Mouse (Mus musculus) hindbrain, embryonic 11.5 days (tissue): ENCODE results near the gene Sgtb. TPM values are rescaled to one million over a fixed set of nuclear protein-coding genes. Genes with fewer than 3 reads are reported as not detected.

Source experiments
- ATAC-seq: fragments of 200-750 bp; cut with Nextera tagmentation; 2 replicates; pipeline ENCODE4 v1.8.0; 2017; ENCODE audit warnings: mild to moderate bottlenecking, moderate TSS enrichment, moderate library complexity; ENCODE audit not compliant: low FRiP score
- DNase-seq: peaks from one replicate; pipeline ENCODE4 v3.0.0-alpha.2; 2015; ENCODE audit warnings: low spot score
- H3K27ac ChIP-seq: fragments of 300-500 bp; sonication (generic); 2 replicates; pipeline ENCODE4 v1.5.1; 2014; ENCODE audit warnings: mild to moderate bottlenecking, low read depth, low read length
- H3K27me3 ChIP-seq: fragments of 300-500 bp; sonication (generic); 2 replicates; pipeline ENCODE4 v1.6.1; 2014; ENCODE audit warnings: mild to moderate bottlenecking, low read length, moderate library complexity, mixed read lengths; ENCODE audit not compliant: control insufficient read depth, insufficient read depth
- H3K36me3 ChIP-seq: fragments of 300-500 bp; sonication (generic); 2 replicates; pipeline ENCODE4 v1.6.1; 2014; ENCODE audit warnings: mild to moderate bottlenecking, low read length, moderate library complexity, mixed read lengths; ENCODE audit not compliant: control insufficient read depth, insufficient read depth
- H3K4me1 ChIP-seq: fragments of 300-500 bp; sonication (generic); replicated peaks from 2 replicates; pipeline ENCODE4 v1.6.1; 2014; ENCODE audit warnings: low read length, mixed read lengths; ENCODE audit not compliant: control insufficient read depth, insufficient read depth
- H3K4me2 ChIP-seq: fragments of 300-500 bp; sonication (generic); replicated peaks from 2 replicates; pipeline ENCODE4 v1.6.1; 2014; ENCODE audit warnings: mild to moderate bottlenecking, low read depth, low read length
- H3K4me3 ChIP-seq: fragments of 300-500 bp; sonication (generic); 2 replicates; pipeline ENCODE4 v1.5.1; 2014; ENCODE audit warnings: low read depth, low read length
- H3K9ac ChIP-seq: fragments of 300-500 bp; sonication (generic); 2 replicates; pipeline ENCODE4 v1.6.1; 2014; ENCODE audit warnings: low read depth, low read length
- H3K9me3 ChIP-seq: fragments of 300-500 bp; sonication (generic); 2 replicates; pipeline ENCODE4 v1.6.1; 2016; ENCODE audit warnings: low read length; ENCODE audit not compliant: control insufficient read depth
- WGBS: fragments of 180-500 bp; shearing (Covaris S2); extraction: QIAGEN DNeasy Blood & Tissue Kit; methylation state at CpG from one replicate; pipeline ENCODE4 v1.1.7; 2014; 5-methylcytosine and 5-hydroxymethylcytosine counted together
- polyA plus RNA-seq: library from polyadenylated mRNA; unstranded; fragments of >200 nt; fragmentation: Nextera tagmentation; extraction: Ambion mirVana; gene quantifications from 2 replicates; pipeline ENCODE4 v1.2.1, GENCODE M21; 2014

The Sgtb gene
- 27.6 and 27.9 TPM in 2 replicates for polyA plus RNA-seq

DNA sequence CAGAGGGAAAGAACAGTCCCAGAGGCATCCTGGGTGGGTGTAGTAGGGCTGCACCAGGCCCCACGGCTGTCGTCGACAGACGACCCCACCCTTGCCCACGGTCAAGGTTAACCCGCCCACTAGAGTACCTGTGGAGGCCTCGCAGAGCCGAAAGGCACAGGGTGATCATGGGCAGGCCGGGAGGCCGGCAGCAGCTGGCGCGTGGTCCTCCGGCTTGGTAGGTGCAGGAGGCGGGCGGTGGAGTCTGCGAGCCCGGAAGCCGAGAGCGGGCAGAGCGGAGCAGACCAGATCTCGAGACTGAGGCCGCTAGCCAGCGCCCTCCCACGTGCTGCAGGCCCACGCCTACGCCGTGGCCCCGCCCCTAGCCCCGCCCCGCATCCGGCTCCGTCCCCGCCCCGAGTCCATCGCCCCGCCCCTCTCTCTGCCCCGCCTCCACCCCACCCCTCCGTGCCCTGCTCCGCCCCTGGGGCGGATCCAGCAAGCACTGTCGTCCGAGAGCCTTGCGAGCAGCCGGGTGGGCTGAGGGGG, at the start of gene Sgtb, which contains the start of gene Nln:
Gene Sgtb (plus strand): TSS at position 454 of the 528 bp plus-strand sequence.
Gene Nln (minus strand): TSS at position 327 of the 528 bp plus-strand sequence.
- WGBS, result 5% methylated on average over 13 of the region's 44 CpGs

GRCm38 (mm10) chr13:104060231-104060630, 49.3 kb upstream of the Sgtb start:
- DNase-seq (no peak), ATAC-seq (no peak)
- 94% methylated on average over 1 of the region's 1 CpGs for WGBS
- H3K27ac ChIP-seq, result no peak overlapping the region
- H3K4me1 ChIP-seq, result no peaks in the 10 kb centered on the region
- H3K9me3 ChIP-seq, result no peaks in the 10 kb centered on the region
- H3K4me2 ChIP-seq, result no peak overlapping the region
- no peak overlapping the region for H3K9ac ChIP-seq
- no peak overlapping the region for H3K4me3 ChIP-seq
- H3K36me3 ChIP-seq, result no peaks in the 10 kb centered on the region
- no peaks in the 10 kb centered on the region for H3K27me3 ChIP-seq

More for the DNA sequence above, at the start of gene Sgtb, which contains the start of gene Nln:
- Histone ChIP-seq H3K27ac (peak within 1 kb of the TSS; percentile 65; the same call in 1 of the 2 replicates), H3K27me3 (no peaks in the 10 kb centered on the region), H3K4me1 (0 out of 2 replicates have a peak, but pooled peaks cover 2% of the 10 kb centered on the region), H3K4me3 (peak within 1 kb of the TSS; percentile 78), H3K9ac (peak within 1 kb of the TSS; percentile 78), H3K36me3 (no peaks in the 10 kb centered on the region), H3K4me2 (peak within 1 kb of the TSS; percentile 93), H3K9me3 (no peaks in the 10 kb centered on the region)
- ATAC-seq (peak; percentile 97), DNase-seq (peak; percentile 91)

DNA sequence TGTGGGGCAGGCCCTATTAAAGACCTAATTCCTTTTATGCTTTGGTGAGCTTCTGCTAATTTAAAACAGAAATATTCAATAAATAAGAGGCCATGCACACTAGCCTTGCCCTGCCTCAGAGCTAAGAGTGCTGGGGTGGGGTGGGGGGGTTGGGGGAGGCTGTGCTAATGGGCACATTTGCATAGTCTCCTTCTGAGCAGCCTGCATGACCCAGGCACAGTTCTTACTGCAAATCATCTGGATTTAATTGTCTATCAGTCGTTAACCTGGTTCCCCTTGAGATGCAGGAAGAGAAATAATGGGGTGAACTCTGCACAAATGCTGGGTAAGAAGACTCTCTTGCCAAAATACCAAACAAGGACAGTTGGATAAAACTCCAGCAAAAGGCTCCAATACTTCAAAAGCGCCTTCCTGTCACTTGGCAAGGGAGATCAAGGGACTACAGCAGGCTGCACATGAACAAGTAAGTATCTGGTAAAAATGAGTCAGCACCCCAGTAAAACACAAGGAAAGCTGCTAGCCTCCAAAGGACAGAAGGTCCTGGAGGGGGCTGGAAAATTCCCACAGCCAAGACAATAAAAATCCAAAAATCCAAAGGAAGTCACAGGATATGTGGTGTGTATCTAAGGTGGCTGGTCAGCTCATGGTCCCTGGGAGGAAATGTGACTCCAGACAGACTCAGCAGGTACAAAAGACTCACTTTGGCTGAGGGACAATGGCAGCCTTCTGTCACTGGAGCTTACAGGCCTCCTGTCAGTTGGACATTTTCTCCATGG, 47.4 kb upstream of the Sgtb start:
- no peak overlapping the region for H3K4me3 ChIP-seq

GRCm38 (mm10) chr13:104063061-104063460, 46.5 kb upstream of the Sgtb start:
- Histone ChIP-seq H3K4me3 (no peak overlapping the region), H3K9me3 (no peaks in the 10 kb centered on the region), H3K4me1 (no peaks in the 10 kb centered on the region), H3K4me2 (no peak overlapping the region), H3K27me3 (no peaks in the 10 kb centered on the region), H3K36me3 (no peaks in the 10 kb centered on the region), H3K27ac (no peak overlapping the region), H3K9ac (no peak overlapping the region)
- DNase-seq, result no peak
- 85% methylated on average over 9 of the region's 9 CpGs for WGBS
- ATAC-seq, result no peak

More for the DNA sequence above, 47.4 kb upstream of the Sgtb start:
- Histone ChIP-seq H3K36me3 (no peaks in the 10 kb centered on the region), H3K4me2 (no peak overlapping the region), H3K27ac (no peak overlapping the region), H3K27me3 (no peaks in the 10 kb centered on the region), H3K9ac (no peak overlapping the region), H3K4me1 (no peaks in the 10 kb centered on the region), H3K9me3 (no peaks in the 10 kb centered on the region)
- no peak for DNase-seq
- WGBS, result 66% methylated on average over 2 of the region's 2 CpGs
- ATAC-seq, result peak; percentile 22; the same call in 1 of the 2 replicates

- Histone ChIP-seq H3K4me3 (no peak overlapping the region), H3K9me3 (no peaks in the 10 kb centered on the region), H3K27ac (no peak overlapping the region), H3K9ac (no peak overlapping the region), H3K27me3 (no peaks in the 10 kb centered on the region), H3K4me2 (no peak overlapping the region), H3K4me1 (no peaks in the 10 kb centered on the region), H3K36me3 (0 out of 2 replicates have a peak, but pooled peaks cover 2% of the 10 kb centered on the region)
- WGBS, result 63% methylated on average over 2 of the region's 2 CpGs
- DNase-seq, result no peak
- no peak for ATAC-seq
These were observed 43.7 kb upstream of the Sgtb start for GRCm38 (mm10) chr13:104065649-104066347.

DNA sequence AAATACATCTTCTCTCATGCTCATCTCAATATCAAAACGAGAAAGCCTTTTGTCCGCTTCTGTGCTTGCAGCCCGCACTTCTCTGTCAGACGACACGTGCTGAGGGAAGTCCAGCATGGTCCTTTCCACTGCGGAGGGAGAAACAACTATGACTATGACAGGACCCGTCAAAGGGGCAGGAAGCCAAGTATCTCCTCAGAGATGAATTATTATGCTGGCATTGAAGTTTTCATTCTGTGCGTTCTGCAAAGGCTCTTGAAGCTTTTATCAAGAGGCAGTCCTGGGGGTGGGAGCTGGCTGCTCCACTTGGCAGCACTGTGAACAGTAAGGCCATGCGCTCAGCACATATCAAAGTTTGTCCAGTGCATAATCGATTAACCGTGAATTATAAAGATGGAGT, 40.3 kb upstream of the Sgtb start:
- no peak for DNase-seq
- Histone ChIP-seq H3K9me3 (no peaks in the 10 kb centered on the region), H3K4me3 (no peak overlapping the region), H3K4me2 (no peak overlapping the region), H3K4me1 (no peaks in the 10 kb centered on the region), H3K9ac (no peak overlapping the region), H3K27me3 (no peaks in the 10 kb centered on the region), H3K27ac (no peak overlapping the region), H3K36me3 (0 out of 2 replicates have a peak, but pooled peaks cover 2% of the 10 kb centered on the region)
- no peak for ATAC-seq
- WGBS, result 95% methylated on average over 11 of the region's 11 CpGs

GRCm38 (mm10) chr13:104070703-104071102, 38.8 kb upstream of the Sgtb start:
- DNase-seq (no peak), ATAC-seq (no peak)
- Histone ChIP-seq H3K27me3 (no peaks in the 10 kb centered on the region), H3K9me3 (no peaks in the 10 kb centered on the region), H3K9ac (no peak overlapping the region), H3K36me3 (0 out of 2 replicates have a peak, but pooled peaks cover 2% of the 10 kb centered on the region), H3K27ac (no peak overlapping the region), H3K4me2 (no peak overlapping the region), H3K4me1 (no peaks in the 10 kb centered on the region), H3K4me3 (no peak overlapping the region)
- WGBS, result 89% methylated on average over 3 of the region's 3 CpGs

DNA sequence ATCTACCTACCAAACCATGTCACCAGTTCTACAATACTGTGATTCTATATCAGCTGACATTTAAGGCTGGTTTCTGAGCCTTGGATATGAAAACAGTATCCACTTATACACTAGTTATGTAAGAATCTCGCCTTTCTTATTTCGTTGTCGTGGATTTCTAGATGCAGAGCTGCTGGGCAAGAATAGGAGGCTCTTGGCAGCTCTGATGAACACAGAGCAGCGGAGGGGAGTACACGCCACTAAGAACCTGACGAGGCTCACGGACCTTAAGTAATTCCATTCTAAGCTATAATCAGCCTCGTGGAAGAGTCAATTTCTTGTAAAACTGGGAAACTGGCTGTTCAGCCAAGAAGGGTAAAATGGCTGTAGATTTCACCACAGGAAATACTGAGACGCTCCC, 37.2 kb upstream of the Sgtb start:
- H3K9me3 ChIP-seq, result no peaks in the 10 kb centered on the region
- H3K4me1 ChIP-seq, result no peaks in the 10 kb centered on the region
- H3K36me3 ChIP-seq, result 0 out of 2 replicates have a peak, but pooled peaks cover 2% of the 10 kb centered on the region
- no peaks in the 10 kb centered on the region for H3K27me3 ChIP-seq
- DNase-seq, result no peak
- no peak overlapping the region for H3K9ac ChIP-seq
- H3K27ac ChIP-seq, result no peak overlapping the region
- no peak for ATAC-seq
- no peak overlapping the region for H3K4me2 ChIP-seq
- no peak overlapping the region for H3K4me3 ChIP-seq
- 95% methylated on average over 9 of the region's 9 CpGs for WGBS
